ENCODE assay signal across 19 mouse cellular contexts in genomic region chr3:38906832-38907231, GRCm38 (mm10). TPM values are rescaled to one million over a fixed set of nuclear protein-coding genes. Genes with fewer than 3 reads are reported as not detected.
"Had no signal": no experiment of that assay in that cellular context is flagged by ENCODE, and none has a peak within 500 bp of the region (broad histone marks: within the 10 kb centered on the region; RNA-seq: fewer than 3 reads in every experiment).

No protein-coding gene starts in this region.

- H3K9ac ChIP-seq: lung, embryonic 14.5 days; midbrain, embryonic 12.5 days; neural tube, embryonic 15.5 days had no signal

- H3K36me3 ChIP-seq: midbrain, embryonic 12.5 days; neural tube, embryonic 13.5 days; neural tube, embryonic 15.5 days had no signal

- DNase-seq: lung, adult 18-20 months; lung, embryonic 14.5 days; lung, postnatal 10 days; lung, postnatal 4 days; midbrain, embryonic 14.5 days; retina, postnatal 1 day; right cerebral cortex, adult 18-20 months; right cerebral cortex, postnatal 25 days; right cerebral cortex, postnatal 4 days; spleen, adult 18-20 months; thymus, adult 2 months; thymus, postnatal 25 days; thymus, postnatal 4 days had no signal

- H3K27me3 ChIP-seq: midbrain, embryonic 12.5 days; neural tube, embryonic 13.5 days; neural tube, embryonic 15.5 days had no signal

- H3K4me3 ChIP-seq: midbrain, embryonic 10.5 days; myocyte; neural tube, embryonic 15.5 days had no signal

RNA-seq across cellular contexts. Expression of gene Fat4, which starts 20.1 kb away (rescaled TPM):
- total RNA-seq: megakaryocyte-erythroid progenitor cell, adult 5-6 weeks had no signal
